Mouse (Mus musculus) neural tube, embryonic 13.5 days (tissue): ENCODE data around the gene Tcstv3. TPM values are rescaled to one million over a fixed set of nuclear protein-coding genes. Genes with fewer than 3 reads are reported as not detected.
"Not testable (repeated sequence)": the region's sequence is repeated elsewhere in the genome, so short reads cannot be mapped to it uniquely, and the experiment has no call there.

Experiments
- ATAC-seq: fragments of 200-750 bp; cut with Nextera tagmentation; 2 replicates; pipeline ENCODE4 v1.8.0; 2017; ENCODE audit warnings: low read depth, mild to moderate bottlenecking, moderate TSS enrichment, moderate library complexity
- H3K27ac ChIP-seq: fragments of 300-500 bp; sonication (generic); replicated peaks from 2 replicates; pipeline ENCODE4 v1.5.1; 2015; ENCODE audit warnings: moderate library complexity, mild to moderate bottlenecking, inconsistent platforms
- H3K27me3 ChIP-seq: fragments of 300-500 bp; sonication (generic); 2 replicates; pipeline ENCODE4 v1.6.1; 2015; ENCODE audit warnings: mild to moderate bottlenecking, inconsistent platforms
- H3K36me3 ChIP-seq: fragments of 300-500 bp; sonication (generic); 2 replicates; pipeline ENCODE4 v1.6.1; 2015; ENCODE audit warnings: mild to moderate bottlenecking, inconsistent platforms
- H3K4me1 ChIP-seq: fragments of 300-500 bp; sonication (generic); replicated peaks from 2 replicates; pipeline ENCODE4 v1.6.1; 2015; ENCODE audit warnings: inconsistent platforms
- H3K4me2 ChIP-seq: fragments of 300-500 bp; sonication (generic); 2 replicates; pipeline ENCODE4 v1.6.1; 2015; ENCODE audit warnings: inconsistent platforms, mild to moderate bottlenecking, moderate library complexity
- H3K4me3 ChIP-seq: fragments of 300-500 bp; sonication (generic); 2 replicates; pipeline ENCODE4 v1.5.1; 2015; ENCODE audit warnings: mild to moderate bottlenecking, inconsistent platforms
- H3K9ac ChIP-seq: fragments of 300-500 bp; sonication (generic); 2 replicates; pipeline ENCODE4 v1.6.1; 2015; ENCODE audit warnings: moderate library complexity, mild to moderate bottlenecking, inconsistent platforms
- H3K9me3 ChIP-seq: fragments of 300-500 bp; sonication (generic); 2 replicates; pipeline ENCODE4 v1.6.1; 2016; ENCODE audit warnings: inconsistent platforms
- whole genome bisulfite sequencing: fragments of 180-500 bp; shearing (Covaris S2); methylation state at CpG from one replicate; pipeline ENCODE4 v1.1.7; 2015; 5-methylcytosine and 5-hydroxymethylcytosine counted together
- polyA plus RNA-seq: library from polyadenylated mRNA; unstranded; fragments of >200 nt; fragmentation: Nextera tagmentation; extraction: Ambion mirVana; gene quantifications from 2 replicates; pipeline ENCODE4 v1.2.1, GENCODE M21; 2015

Tcstv3 gene
- not detected in 2 replicates for polyA plus RNA-seq

DNA sequence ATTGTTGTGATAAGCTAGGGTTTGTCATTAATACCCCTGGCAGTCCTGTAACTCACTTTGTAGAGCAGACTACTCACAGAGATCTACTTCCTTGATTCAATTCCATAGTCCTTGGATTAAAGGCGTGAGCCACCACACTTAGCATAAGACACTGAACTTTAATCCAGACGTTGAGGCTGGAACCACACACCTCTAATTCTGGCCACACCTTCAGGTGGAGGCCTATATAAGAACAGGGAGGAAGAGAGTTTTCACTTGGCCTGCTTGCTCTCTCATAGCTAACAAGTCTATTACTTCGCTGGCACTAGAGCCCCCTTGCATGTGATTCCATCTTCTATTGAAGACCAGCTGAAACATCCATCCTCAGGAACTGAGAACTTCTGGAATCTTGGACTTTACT lies at the start of gene Tcstv3:
TSS of gene Tcstv3 (plus strand) at position 301 of the 400 bp plus-strand sequence.
- not testable (repeated sequence) for H3K4me2 ChIP-seq, H3K9ac ChIP-seq, H3K4me3 ChIP-seq, H3K36me3 ChIP-seq, H3K27ac ChIP-seq, H3K27me3 ChIP-seq, ATAC-seq, H3K9me3 ChIP-seq, H3K4me1 ChIP-seq
- WGBS: 76% methylated on average over 3 of the region's 3 CpGs

DNA sequence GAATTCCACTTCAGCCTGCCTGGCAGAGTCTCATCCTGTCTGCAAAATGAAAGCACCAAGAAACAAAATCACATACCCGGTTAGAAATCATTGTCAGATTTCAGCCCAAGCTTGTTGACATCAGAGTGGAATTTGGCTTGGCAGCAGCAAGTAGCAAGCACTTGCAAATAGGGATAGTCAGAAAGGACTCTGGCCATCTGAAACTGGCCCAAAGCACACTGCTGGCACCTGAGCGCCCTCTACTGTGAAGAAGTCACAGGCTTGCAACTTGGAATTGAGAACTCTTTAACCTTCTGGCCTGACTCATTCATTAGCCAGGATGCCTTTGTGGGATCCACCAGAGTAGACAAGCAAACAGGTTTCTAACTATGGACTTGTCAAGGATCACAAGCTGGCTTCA lies 38.8 kb upstream of the Tcstv3 start:
- H3K4me3 ChIP-seq, H3K27me3 ChIP-seq, H3K4me2 ChIP-seq, H3K27ac ChIP-seq, H3K9me3 ChIP-seq, H3K36me3 ChIP-seq, ATAC-seq, H3K9ac ChIP-seq, H3K4me1 ChIP-seq: not testable (repeated sequence)
- WGBS: 45% methylated on average over 2 of the region's 2 CpGs

DNA sequence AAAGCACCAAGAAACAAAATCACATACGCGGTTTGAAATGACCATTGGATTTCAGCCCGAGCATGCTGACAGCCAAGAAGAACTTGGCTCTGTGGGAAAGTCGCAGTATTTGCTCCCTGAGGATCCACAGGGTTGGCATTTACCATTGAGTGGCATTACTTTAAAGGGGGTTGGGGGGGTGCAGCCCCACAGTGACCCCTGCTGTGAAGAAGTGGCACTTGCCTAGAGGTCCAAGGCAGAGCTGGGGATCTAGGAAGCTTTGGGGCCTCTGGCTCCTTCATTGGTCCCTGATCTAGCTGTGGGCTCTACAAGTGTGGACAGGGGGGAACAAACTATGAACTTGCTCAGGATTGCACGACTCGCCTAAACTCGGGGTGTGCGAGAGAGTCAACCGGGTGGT lies 37.9 kb upstream of the Tcstv3 start:
- no peak for ATAC-seq
- H3K4me3 ChIP-seq: no peak overlapping the region
- H3K36me3 ChIP-seq: no peaks in the 10 kb centered on the region
- no peaks in the 10 kb centered on the region for H3K27me3 ChIP-seq
- WGBS: 95% methylated on average over 9 of the region's 9 CpGs
- H3K4me2 ChIP-seq: no peak overlapping the region
- no peaks in the 10 kb centered on the region for H3K4me1 ChIP-seq
- no peak overlapping the region for H3K9ac ChIP-seq
- no peaks in the 10 kb centered on the region for H3K9me3 ChIP-seq
- H3K27ac ChIP-seq: no peak overlapping the region

DNA sequence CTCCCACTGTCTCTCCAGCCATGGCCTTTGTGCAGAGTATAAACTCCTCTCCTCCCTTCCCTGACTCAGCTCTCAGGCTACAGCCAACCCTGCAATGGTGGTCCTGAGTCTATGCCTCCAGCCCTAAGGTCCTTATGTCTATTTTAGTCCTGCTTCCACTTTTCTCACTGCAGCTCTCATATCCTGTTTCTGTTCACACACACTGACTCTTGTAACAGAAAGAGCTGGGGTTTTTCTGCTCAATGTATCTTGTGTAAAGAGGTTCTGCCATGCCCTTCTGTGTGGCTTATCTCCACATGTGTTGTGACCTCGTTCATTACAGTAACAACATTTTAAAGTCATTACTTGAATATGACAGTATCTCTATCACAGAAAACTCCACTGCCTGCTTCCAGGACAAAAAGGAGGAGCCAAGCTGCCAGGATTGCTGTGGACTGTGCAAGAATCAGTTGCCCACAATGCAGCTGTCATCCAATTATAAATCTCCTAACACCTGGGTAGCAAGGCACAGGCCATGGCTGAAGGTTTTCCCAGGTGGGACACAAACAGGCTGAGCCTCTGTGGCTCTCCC lies 17.3 kb upstream of the Tcstv3 start:
- no peaks in the 10 kb centered on the region for H3K9me3 ChIP-seq
- no peak overlapping the region for H3K4me3 ChIP-seq
- ATAC-seq: no peak
- no peak overlapping the region for H3K4me2 ChIP-seq
- H3K9ac ChIP-seq: no peak overlapping the region
- no peaks in the 10 kb centered on the region for H3K27me3 ChIP-seq
- no peaks in the 10 kb centered on the region for H3K4me1 ChIP-seq
- WGBS: 57% methylated on average over 1 of the region's 1 CpGs
- no peak overlapping the region for H3K27ac ChIP-seq
- H3K36me3 ChIP-seq: no peaks in the 10 kb centered on the region

DNA sequence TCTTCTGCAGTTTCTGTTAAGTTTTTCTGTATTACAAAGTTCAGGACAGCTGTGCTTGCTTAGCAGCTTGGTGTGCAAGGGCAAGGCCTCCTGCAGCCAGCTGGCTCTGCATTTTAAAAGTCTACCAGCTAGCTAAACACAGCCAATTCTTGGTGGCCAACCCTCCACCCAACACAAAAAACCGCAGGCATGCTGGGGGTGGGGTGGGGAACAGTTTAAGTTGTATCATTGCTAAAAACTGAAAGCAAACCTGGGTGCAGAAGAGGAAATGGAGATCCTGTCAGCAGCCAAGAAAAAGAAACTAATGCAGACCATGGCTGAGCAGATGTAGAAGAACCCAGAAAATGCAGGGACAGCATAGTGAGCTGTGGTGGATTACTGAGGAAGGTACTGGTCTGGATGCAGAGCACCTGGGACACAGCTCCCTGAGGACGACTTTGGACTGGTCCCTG lies 16.7 kb upstream of the Tcstv3 start, which contains the start of gene BC147527:
TSS of gene BC147527 (plus strand) at position 402 of the 452 bp plus-strand sequence.
- H3K4me2 ChIP-seq: no peak within 1 kb of the TSS
- H3K27me3 ChIP-seq: no peaks in the 10 kb centered on the region
- no peaks in the 10 kb centered on the region for H3K36me3 ChIP-seq
- no peak within 1 kb of the TSS for H3K4me3 ChIP-seq
- no peaks in the 10 kb centered on the region for H3K4me1 ChIP-seq
- WGBS: 63% methylated on average over 2 of the region's 2 CpGs
- no peak within 1 kb of the TSS for H3K27ac ChIP-seq
- H3K9ac ChIP-seq: no peak within 1 kb of the TSS
- no peak for ATAC-seq
- H3K9me3 ChIP-seq: no peaks in the 10 kb centered on the region

DNA sequence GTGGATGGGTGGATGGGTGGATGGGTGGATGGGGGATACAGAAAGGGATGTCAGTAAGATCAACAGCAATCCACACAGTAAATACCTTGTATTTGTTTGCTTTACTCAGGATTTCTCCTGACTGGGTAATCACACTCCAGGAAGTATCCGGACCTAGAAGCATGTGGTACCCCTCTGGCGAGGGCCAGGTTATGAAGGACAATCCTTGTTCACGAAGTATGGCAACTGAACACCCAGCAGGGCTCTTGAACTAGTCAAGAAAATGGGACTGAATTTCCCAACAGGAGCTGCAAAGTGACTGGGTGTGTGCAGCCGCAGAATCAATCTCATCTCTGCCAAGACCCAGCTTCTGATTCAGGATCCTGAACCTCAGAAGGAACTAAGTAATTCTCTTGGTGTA lies 15.8 kb upstream of the Tcstv3 start:
- H3K9ac ChIP-seq: no peak overlapping the region
- H3K27me3 ChIP-seq: no peaks in the 10 kb centered on the region
- H3K4me1 ChIP-seq: no peaks in the 10 kb centered on the region
- H3K4me2 ChIP-seq: no peak overlapping the region
- H3K4me3 ChIP-seq: no peak overlapping the region
- H3K9me3 ChIP-seq: no peaks in the 10 kb centered on the region
- no peak for ATAC-seq
- H3K36me3 ChIP-seq: no peaks in the 10 kb centered on the region
- 81% methylated on average over 4 of the region's 4 CpGs for WGBS
- no peak overlapping the region for H3K27ac ChIP-seq

DNA sequence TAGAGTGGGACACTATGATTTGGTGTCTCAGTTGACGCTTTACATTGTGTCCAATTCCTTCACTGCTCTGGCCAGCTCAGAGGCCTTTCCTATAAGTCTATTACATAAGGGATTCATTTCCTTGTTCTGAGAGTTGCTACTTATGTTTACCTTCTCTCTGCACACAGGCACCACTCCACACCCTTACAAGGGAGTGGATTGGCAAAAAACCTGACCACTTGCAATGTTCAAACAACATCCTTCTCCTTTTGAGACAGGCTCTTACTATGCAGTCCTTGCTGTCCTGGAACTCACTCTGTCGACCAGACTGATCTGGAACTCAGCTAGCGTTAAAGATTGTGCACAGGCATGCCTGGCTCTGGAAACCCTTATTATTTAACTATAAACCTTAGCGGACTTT lies 5.9 kb upstream of the Tcstv3 start:
- Histone ChIP-seq H3K4me1 (no peaks in the 10 kb centered on the region), H3K36me3 (no peaks in the 10 kb centered on the region), H3K9ac (no peak overlapping the region), H3K4me3 (no peak overlapping the region), H3K27me3 (no peaks in the 10 kb centered on the region), H3K9me3 (no peaks in the 10 kb centered on the region), H3K27ac (no peak overlapping the region), H3K4me2 (no peak overlapping the region)
- 81% methylated on average over 4 of the region's 4 CpGs for WGBS
- ATAC-seq: no peak

DNA sequence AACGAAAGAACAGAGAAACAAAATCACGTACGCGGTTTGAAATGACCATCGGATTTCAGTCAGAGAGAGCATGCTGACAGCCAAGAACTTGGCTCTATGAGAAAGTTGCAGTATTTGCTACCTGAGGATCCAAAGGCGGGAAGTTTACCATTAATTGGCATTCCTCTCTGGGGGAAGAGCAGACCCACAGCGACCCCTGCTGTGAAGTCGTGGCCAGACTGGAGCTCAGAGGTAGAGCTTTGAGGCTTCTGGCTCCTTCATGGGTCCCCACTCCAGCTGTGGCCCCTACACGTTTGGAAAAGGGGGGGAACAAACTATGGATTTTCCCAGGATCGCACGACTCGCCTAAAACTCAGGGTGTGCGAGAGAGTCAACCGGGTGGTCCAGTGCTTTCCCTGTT lies 3.1 kb upstream of the Tcstv3 start:
- H3K4me1 ChIP-seq: no peaks in the 10 kb centered on the region
- H3K9me3 ChIP-seq: no peaks in the 10 kb centered on the region
- no peaks in the 10 kb centered on the region for H3K36me3 ChIP-seq
- H3K27ac ChIP-seq: no peak overlapping the region
- no peak overlapping the region for H3K4me3 ChIP-seq
- no peaks in the 10 kb centered on the region for H3K27me3 ChIP-seq
- H3K4me2 ChIP-seq: no peak overlapping the region
- ATAC-seq: no peak
- WGBS: 42% methylated on average over 14 of the region's 14 CpGs
- no peak overlapping the region for H3K9ac ChIP-seq

DNA sequence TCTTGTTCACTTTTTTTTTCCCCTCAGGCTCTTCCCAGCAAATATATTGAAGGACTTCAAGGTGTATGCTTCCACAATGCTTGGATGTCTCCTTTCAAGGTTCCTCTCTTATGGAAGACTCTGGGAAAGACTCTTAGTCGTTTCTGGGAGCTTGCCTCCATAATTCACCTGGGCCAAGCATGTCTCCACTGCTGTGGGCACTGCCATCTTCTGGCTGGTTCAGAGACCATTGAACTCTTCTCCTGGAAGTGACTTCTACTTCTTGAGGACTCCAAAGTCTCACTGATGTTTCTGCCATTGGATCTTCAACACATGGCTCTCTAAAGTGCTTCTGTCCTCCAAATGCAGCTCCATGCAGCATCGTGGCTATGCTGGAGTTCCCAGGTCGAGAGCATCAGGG lies 3.5 kb downstream of the Tcstv3 start:
- no peak for ATAC-seq
- H3K9ac ChIP-seq: no peak overlapping the region
- 70% methylated on average over 3 of the region's 3 CpGs for WGBS
- H3K27ac ChIP-seq: no peak overlapping the region
- H3K4me2 ChIP-seq: no peak overlapping the region
- no peak overlapping the region for H3K4me3 ChIP-seq
- no peaks in the 10 kb centered on the region for H3K4me1 ChIP-seq
- no peaks in the 10 kb centered on the region for H3K27me3 ChIP-seq
- H3K36me3 ChIP-seq: no peaks in the 10 kb centered on the region
- H3K9me3 ChIP-seq: no peaks in the 10 kb centered on the region; the same call in 1 of the 2 replicates

DNA sequence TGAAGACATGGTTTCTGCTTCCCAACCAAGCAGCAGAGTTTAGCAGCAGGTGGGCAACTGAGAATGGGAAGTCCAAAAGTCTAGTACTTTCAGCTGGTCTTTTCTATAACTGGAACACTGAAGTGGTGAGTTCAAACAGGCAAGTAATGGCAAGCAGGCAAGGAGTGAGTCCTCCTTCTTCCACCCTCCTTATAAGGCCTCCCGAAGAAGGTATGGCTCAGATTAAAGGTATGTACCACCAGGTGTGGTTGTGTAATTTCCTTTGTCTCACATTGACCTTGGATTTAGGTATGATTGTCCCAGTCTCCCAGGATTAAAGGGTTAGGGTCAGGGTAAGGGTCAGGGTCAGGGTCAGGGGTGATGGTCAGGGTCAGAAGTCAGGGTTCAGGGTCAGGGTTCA lies 4.0 kb downstream of the Tcstv3 start:
- Histone ChIP-seq H3K27me3 (no peaks in the 10 kb centered on the region), H3K4me1 (no peaks in the 10 kb centered on the region), H3K36me3 (no peaks in the 10 kb centered on the region), H3K4me3 (no peak overlapping the region), H3K27ac (no peak overlapping the region), H3K9me3 (no peaks in the 10 kb centered on the region; the same call in 1 of the 2 replicates), H3K9ac (no peak overlapping the region), H3K4me2 (no peak overlapping the region)
- ATAC-seq: no peak
- 89% methylated on average over 1 of the region's 1 CpGs for WGBS

Other genes with a start within 250 kb of the Tcstv3 start
- gene Gm20767, start 176.6 kb upstream of the Tcstv3 start, polyA plus RNA-seq: not detected in 2 replicates
- not detected in 2 replicates for gene Gm21818, start 144.4 kb upstream of the Tcstv3 start, polyA plus RNA-seq
- gene Gm21762, start 100.9 kb upstream of the Tcstv3 start, polyA plus RNA-seq: not detected in 2 replicates
- gene Gm21731, start 77.8 kb upstream of the Tcstv3 start, polyA plus RNA-seq: not detected in 2 replicates
- gene AF067061, start 53.8 kb upstream of the Tcstv3 start, polyA plus RNA-seq: not detected in 2 replicates
- gene BC147527, start 16.5 kb upstream of the Tcstv3 start, polyA plus RNA-seq: 0.43 TPM in 1 of 2 replicates, not detected in the other